Mouse (Mus musculus): Measurements from ENCODE around the gene Lyst. TPM values are rescaled to one million over a fixed set of nuclear protein-coding genes. Genes with fewer than 3 reads are reported as not detected.

The Lyst gene
- polyA plus RNA-seq, 1 experiment, result 2.4 TPM

DNA sequence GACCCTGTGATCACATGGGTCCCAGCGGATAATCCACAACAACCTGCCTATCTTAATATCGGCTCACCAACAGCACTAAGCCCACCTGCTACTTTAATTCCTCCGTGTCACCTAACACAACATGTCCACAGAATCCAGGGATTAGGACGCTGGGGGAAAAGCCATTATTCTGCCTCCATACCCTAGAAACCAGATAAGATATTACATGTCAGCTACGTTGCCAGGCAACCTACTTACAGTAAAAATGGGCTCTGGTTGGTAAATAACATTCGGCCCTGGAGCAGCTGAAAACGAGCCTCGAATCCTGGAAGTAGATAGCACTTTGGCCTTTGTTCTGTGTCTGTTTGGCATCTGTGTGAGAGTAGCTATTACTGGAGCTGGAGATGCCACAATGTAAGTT is 208.6 kb downstream of the Lyst start:
- TF ChIP-seq CTCF (conservative IDR thresholded peaks at IDR 0.05; ENCODE audit: insufficient read depth, insufficient read length, low read depth, low read length) (no peak), POLR2A (IDR thresholded peaks at IDR 0.05; ENCODE audit: low read depth, low read length) (no peak)
- H3K36me3 ChIP-seq (ENCODE audit: control insufficient read depth, insufficient read depth, low read length), result no peaks in the 10 kb centered on the region
- H3K4me1 ChIP-seq (ENCODE audit: control insufficient read depth, insufficient read depth, low read length), result no peaks in the 10 kb centered on the region
- no peak for DNase-seq
- WGBS, result 85% methylated on average over 8 of the region's 8 CpGs
- no peak overlapping the region for H3K4me3 ChIP-seq (ENCODE audit: insufficient read depth, low read depth, low read length)
- H3K27me3 ChIP-seq (replicated peaks; ENCODE audit: control insufficient read depth, insufficient read depth, low read length), result no peaks in the 10 kb centered on the region
- no peak overlapping the region for H3K27ac ChIP-seq (ENCODE audit: insufficient read depth, low read depth, low read length)

DNA sequence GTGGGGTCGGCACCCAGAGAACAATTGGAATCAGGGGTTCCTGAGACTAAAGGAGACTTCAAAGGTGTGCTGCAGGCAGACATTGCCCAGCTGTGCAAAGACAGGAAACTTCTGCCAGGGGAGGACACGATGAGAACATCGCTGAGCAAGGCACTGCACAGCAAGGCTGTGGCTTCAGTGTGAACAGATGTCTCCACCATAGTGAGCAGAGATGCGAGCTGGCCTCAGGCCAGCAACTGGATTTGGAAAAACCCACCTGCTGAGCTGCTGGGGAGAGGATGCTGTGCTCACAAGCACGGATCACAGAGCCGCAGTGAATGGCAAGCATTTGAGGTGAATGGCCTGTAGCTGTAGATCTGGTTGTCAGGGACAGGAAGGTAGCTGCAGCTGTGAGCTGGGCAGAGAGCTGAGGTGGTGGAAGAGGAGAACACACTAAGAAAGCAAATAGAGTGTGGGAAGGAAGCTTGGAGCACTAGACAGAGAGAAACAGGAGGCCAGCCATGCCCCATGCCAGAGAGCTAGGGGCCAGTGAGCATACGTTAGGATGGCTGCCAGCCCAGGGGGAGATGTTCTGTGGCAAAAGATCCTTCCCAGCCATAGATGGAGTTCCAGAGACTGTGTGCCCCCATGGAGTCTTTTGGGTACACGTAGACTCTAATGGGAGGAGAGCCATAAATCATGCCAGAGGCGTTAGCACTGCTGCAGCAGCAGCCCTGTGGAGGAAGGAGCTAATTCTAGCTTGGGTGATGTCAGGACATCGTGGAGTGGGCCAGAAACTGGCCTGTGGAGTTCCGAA is 218.3 kb downstream of the Lyst start:
- Histone ChIP-seq H3K4me3 (ENCODE audit: insufficient read depth, low read depth, low read length) (no peak overlapping the region), H3K36me3 (ENCODE audit: control insufficient read depth, insufficient read depth, low read length) (no peaks in the 10 kb centered on the region), H3K27me3 (replicated peaks; ENCODE audit: control insufficient read depth, insufficient read depth, low read length) (no peaks in the 10 kb centered on the region), H3K27ac (ENCODE audit: insufficient read depth, low read depth, low read length) (no peak overlapping the region), H3K4me1 (ENCODE audit: control insufficient read depth, insufficient read depth, low read length) (no peaks in the 10 kb centered on the region)
- DNase-seq, result no peak
- TF ChIP-seq POLR2A (IDR thresholded peaks at IDR 0.05; ENCODE audit: low read depth, low read length) (no peak), CTCF (conservative IDR thresholded peaks at IDR 0.05; ENCODE audit: insufficient read depth, insufficient read length, low read depth, low read length) (no peak)
- 22% methylated on average over 11 of the region's 11 CpGs for WGBS

DNA sequence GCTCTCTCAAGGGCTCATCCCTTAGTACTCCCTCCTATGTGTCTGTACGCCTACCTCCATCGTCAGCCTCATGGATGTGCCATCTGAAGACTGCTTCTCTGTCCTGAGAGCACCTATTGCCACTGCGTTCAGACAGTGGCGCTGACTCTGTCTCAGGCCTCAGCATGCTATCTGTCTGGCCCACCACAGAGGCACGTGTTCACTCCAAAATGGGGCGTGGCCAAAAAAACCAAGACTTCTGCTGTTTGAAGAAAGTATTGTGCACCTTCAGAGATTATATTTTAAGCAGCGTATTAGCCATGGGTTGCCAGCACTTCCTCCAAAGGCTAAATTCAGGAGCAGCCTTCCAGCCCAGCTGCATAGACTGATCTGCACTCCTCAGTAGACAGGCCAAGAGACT is 220.7 kb downstream of the Lyst start:
- H3K36me3 ChIP-seq (ENCODE audit: control insufficient read depth, insufficient read depth, low read length), result no peaks in the 10 kb centered on the region
- no peak for TF ChIP-seq POLR2A (IDR thresholded peaks at IDR 0.05; ENCODE audit: low read depth, low read length)
- no peak for TF ChIP-seq CTCF (conservative IDR thresholded peaks at IDR 0.05; ENCODE audit: insufficient read depth, insufficient read length, low read depth, low read length)
- 88% methylated on average over 7 of the region's 7 CpGs for WGBS
- H3K27ac ChIP-seq (ENCODE audit: insufficient read depth, low read depth, low read length), result no peak overlapping the region
- H3K4me1 ChIP-seq (ENCODE audit: control insufficient read depth, insufficient read depth, low read length), result no peaks in the 10 kb centered on the region
- no peak for DNase-seq
- H3K27me3 ChIP-seq (replicated peaks; ENCODE audit: control insufficient read depth, insufficient read depth, low read length), result no peaks in the 10 kb centered on the region
- H3K4me3 ChIP-seq (ENCODE audit: insufficient read depth, low read depth, low read length), result no peak overlapping the region

DNA sequence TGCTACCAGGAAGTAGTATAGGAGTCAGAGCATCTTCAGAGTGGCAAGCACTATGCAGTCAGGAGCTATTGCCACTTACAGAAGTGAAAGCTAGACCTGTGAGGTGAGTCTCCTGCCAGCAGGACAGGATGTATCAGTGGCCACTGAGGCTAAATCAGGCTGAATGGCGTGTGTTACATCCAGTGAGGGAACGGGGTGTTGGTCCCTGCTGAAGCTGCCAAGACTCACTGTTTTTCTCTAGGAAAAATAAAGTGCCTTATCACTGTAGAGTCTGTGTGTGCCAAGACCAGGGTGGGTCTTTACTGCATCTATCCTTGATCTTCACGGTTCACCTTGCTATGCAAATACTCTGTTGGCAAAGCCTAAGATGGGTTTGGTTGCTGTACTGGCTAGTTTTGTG is 228.5 kb downstream of the Lyst start:
- no peaks in the 10 kb centered on the region for H3K36me3 ChIP-seq (ENCODE audit: control insufficient read depth, insufficient read depth, low read length)
- no peak overlapping the region for H3K4me3 ChIP-seq (ENCODE audit: insufficient read depth, low read depth, low read length)
- no peak for TF ChIP-seq CTCF (conservative IDR thresholded peaks at IDR 0.05; ENCODE audit: insufficient read depth, insufficient read length, low read depth, low read length)
- no peaks in the 10 kb centered on the region for H3K27me3 ChIP-seq (replicated peaks; ENCODE audit: control insufficient read depth, insufficient read depth, low read length)
- WGBS, result 80% methylated on average over 3 of the region's 3 CpGs
- H3K27ac ChIP-seq (ENCODE audit: insufficient read depth, low read depth, low read length), result no peak overlapping the region
- no peak for DNase-seq
- H3K4me1 ChIP-seq (ENCODE audit: control insufficient read depth, insufficient read depth, low read length), result no peaks in the 10 kb centered on the region

DNA sequence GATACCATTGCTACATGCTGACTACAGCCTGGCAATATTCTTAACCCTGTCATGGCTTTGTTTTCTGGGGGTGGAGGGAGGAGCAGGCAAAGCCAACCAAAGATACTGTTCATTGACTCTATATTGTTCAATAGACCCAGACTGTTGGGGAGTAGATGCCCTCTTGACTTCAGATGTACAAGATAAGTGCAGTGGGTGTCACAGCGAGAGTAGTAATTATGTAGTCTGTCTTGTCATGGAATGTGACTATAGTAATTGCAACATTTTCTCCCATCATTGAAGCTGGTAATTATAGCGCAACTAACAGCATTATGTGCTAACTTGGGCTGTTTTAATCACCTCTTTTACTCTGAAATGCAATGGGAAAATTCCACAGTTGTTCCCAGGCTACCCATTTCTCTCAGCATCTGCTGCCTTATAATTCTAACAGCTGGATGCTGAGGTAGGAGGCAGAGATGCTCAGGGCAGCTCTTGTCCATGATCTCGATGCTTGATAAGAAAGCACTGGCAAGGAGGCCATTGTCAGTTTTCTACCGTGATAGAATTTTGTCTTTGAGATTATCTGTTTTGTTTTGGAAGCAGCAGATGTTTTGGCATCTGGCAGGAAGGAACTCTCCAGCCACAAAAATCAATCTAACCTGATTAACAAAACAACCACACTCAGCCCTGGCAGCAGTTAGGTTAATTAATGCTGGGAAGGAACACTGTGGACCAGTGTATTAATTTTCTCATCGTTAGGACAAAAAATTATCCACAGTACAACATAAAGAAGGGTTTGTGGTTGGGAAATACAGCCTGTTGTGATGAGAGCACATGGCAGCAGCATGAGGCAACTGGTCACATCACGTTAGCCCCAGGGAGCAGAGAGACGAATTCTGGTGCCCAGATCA is 230.3 kb downstream of the Lyst start:
- DNase-seq, result no peak
- H3K27me3 ChIP-seq (replicated peaks; ENCODE audit: control insufficient read depth, insufficient read depth, low read length), result no peaks in the 10 kb centered on the region
- no peaks in the 10 kb centered on the region for H3K36me3 ChIP-seq (ENCODE audit: control insufficient read depth, insufficient read depth, low read length)
- TF ChIP-seq POLR2A (IDR thresholded peaks at IDR 0.05; ENCODE audit: low read depth, low read length) (no peak), CTCF (conservative IDR thresholded peaks at IDR 0.05; ENCODE audit: insufficient read depth, insufficient read length, low read depth, low read length) (no peak)
- H3K4me3 ChIP-seq (ENCODE audit: insufficient read depth, low read depth, low read length), result no peak overlapping the region
- no peak overlapping the region for H3K27ac ChIP-seq (ENCODE audit: insufficient read depth, low read depth, low read length)
- 79% methylated on average over 7 of the region's 7 CpGs for whole genome bisulfite sequencing
- no peaks in the 10 kb centered on the region for H3K4me1 ChIP-seq (ENCODE audit: control insufficient read depth, insufficient read depth, low read length)

DNA sequence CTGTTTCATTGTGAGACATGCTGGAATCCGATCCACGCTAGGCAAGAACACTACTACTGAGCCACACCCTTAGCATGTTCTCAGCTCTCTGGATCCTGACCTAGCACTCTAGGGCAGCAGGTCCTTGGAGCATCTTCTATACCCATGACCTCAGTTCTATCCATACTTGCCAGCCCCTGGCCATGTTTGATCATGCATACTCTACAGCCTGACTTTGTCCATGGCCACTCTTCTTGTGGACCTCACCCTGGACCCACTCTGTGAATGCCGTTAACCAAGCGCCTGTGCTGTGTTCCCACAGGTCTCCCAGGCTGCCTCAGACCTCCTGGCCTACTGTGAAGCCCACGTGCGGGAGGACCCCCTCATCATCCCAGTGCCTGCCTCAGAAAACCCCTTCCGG is 234.7 kb downstream of the Lyst start:
- no peak overlapping the region for H3K27ac ChIP-seq (ENCODE audit: insufficient read depth, low read depth, low read length)

DNA sequence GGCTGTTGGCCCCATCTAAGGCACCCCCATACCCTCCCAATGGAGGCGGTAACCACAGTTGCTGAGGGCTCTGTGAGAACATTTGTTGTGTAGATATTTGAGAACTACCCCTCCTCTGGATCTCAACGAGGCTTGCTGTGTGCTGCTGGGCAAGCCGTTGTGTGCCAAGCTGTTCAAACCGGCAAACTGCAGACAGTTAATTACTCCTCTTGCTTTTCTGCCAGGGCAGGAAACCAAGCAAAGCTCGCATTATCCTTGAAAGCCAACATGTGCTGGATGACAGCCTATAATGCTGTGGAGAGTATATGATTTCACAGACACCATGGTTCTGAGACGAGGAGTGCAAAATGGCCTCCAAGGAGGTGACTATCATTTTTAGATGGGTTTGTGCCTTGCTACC is 236.3 kb downstream of the Lyst start:
- no peaks in the 10 kb centered on the region for H3K4me1 ChIP-seq (ENCODE audit: control insufficient read depth, insufficient read depth, low read length)
- no peak overlapping the region for H3K27ac ChIP-seq (ENCODE audit: insufficient read depth, low read depth, low read length)
- WGBS, result 64% methylated on average over 6 of the region's 6 CpGs
- no peaks in the 10 kb centered on the region for H3K27me3 ChIP-seq (replicated peaks; ENCODE audit: control insufficient read depth, insufficient read depth, low read length)
- H3K4me3 ChIP-seq (ENCODE audit: insufficient read depth, low read depth, low read length), result no peak overlapping the region
- no peak for TF ChIP-seq POLR2A (IDR thresholded peaks at IDR 0.05; ENCODE audit: low read depth, low read length)
- TF ChIP-seq CTCF (conservative IDR thresholded peaks at IDR 0.05; ENCODE audit: insufficient read depth, insufficient read length, low read depth, low read length), result no peak
- DNase-seq, result no peak
- no peaks in the 10 kb centered on the region for H3K36me3 ChIP-seq (ENCODE audit: control insufficient read depth, insufficient read depth, low read length)

More for the DNA sequence above, 234.7 kb downstream of the Lyst start:
- Histone ChIP-seq H3K4me3 (ENCODE audit: insufficient read depth, low read depth, low read length) (no peak overlapping the region), H3K4me1 (ENCODE audit: control insufficient read depth, insufficient read depth, low read length) (no peaks in the 10 kb centered on the region), H3K36me3 (ENCODE audit: control insufficient read depth, insufficient read depth, low read length) (no peaks in the 10 kb centered on the region), H3K27me3 (replicated peaks; ENCODE audit: control insufficient read depth, insufficient read depth, low read length) (no peaks in the 10 kb centered on the region)
- 91% methylated on average over 7 of the region's 7 CpGs for WGBS
- TF ChIP-seq CTCF (conservative IDR thresholded peaks at IDR 0.05; ENCODE audit: insufficient read depth, insufficient read length, low read depth, low read length), result no peak
- no peak for TF ChIP-seq POLR2A (IDR thresholded peaks at IDR 0.05; ENCODE audit: low read depth, low read length)
- DNase-seq, result no peak

Measured in kidney, adult 2 months (tissue).